Mouse (Mus musculus): ENCODE measurements around the gene Hoxa2. TPM values are rescaled to one million over a fixed set of nuclear protein-coding genes. Genes with fewer than 3 reads are reported as not detected.

Gene Hoxa2
- polyA plus RNA-seq, 1 experiment, result 0.73 TPM

GRCm38 (mm10) chr6:52182030-52182429 lies 17.4 kb upstream of the Hoxa2 start:
- 42% methylated on average over 2 of the region's 2 CpGs for WGBS
- no peak for DNase-seq (ENCODE audit: low read depth, low spot score)

DNA sequence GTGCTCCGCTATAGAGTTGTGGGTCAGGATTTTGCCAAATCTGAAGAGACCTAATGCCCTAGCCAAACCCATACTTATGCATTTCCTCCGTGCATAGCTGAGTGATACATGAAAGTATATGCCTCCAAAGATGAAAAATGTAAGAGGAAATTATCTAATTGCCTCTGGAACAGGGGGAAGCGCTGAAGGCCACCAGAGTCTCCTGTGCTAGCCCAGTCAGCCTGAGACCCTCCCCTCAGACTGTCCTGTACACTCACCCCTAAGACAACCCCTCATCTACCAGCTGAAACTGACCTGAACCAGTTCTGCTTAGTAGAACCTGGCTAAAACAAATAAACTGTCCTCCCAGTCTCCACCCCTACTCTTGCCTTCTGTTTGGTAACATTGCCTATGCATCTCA lies 16.1 kb upstream of the Hoxa2 start:
- 63% methylated on average over 3 of the region's 3 CpGs for WGBS
- no peak for DNase-seq (ENCODE audit: low read depth, low spot score)

DNA sequence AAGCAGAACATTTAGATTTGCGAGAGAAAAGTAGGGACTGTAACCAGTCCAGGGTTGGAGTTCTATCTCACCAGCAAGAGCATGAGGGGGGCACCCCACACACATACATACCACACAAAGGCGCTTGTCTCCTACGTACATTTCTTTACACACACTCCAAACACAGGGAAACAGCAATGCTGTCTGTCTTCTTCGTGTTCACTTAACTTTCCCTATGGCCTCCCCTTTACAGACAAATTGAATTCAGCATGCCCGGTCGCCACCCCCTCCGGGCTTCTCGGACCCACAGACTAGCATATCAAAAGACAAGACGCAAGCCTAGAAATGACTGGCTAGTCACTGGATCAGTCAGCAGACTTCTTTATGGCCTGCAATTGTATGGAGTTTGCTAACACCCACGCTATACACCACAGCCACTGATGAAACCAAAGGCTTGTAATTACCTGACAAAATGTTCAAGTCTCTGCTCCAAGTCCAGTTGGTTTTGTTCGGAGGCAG lies 15.6 kb upstream of the Hoxa2 start:
- WGBS, result 52% methylated on average over 11 of the region's 11 CpGs
- DNase-seq (ENCODE audit: low read depth, low spot score), result no peak

- 60% methylated on average over 10 of the region's 10 CpGs for WGBS
- DNase-seq (ENCODE audit: low read depth, low spot score), result no peak
Measured at GRCm38 (mm10) chr6:52179690-52180089, 15.1 kb upstream of the Hoxa2 start.

- DNase-seq (ENCODE audit: low read depth, low spot score), result no peak
- WGBS, result 38% methylated on average over 4 of the region's 4 CpGs
Measured at GRCm38 (mm10) chr6:52178918-52179665, 14.5 kb upstream of the Hoxa2 start.

DNA sequence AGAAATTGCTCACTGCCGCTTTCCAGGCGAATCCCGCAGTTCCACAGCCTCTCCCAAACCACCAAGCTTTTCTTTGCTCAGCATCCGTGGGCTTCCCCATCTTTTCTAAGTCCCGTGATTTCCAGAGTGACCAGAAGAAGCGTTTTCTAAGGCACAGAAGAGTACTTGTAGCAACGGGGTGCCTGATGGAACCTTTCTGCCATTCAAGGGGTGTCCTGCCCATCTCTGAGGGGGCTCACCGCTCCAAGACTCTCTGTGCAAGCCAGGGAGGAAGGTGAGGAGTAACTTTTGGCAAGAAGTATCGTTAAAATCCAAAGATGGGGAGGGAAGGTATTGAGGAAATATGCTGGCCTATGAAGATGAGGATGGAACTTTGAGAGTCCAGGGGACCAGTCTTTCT lies 13.2 kb upstream of the Hoxa2 start:
- 43% methylated on average over 9 of the region's 9 CpGs for WGBS
- DNase-seq (ENCODE audit: low read depth, low spot score), result no peak

DNA sequence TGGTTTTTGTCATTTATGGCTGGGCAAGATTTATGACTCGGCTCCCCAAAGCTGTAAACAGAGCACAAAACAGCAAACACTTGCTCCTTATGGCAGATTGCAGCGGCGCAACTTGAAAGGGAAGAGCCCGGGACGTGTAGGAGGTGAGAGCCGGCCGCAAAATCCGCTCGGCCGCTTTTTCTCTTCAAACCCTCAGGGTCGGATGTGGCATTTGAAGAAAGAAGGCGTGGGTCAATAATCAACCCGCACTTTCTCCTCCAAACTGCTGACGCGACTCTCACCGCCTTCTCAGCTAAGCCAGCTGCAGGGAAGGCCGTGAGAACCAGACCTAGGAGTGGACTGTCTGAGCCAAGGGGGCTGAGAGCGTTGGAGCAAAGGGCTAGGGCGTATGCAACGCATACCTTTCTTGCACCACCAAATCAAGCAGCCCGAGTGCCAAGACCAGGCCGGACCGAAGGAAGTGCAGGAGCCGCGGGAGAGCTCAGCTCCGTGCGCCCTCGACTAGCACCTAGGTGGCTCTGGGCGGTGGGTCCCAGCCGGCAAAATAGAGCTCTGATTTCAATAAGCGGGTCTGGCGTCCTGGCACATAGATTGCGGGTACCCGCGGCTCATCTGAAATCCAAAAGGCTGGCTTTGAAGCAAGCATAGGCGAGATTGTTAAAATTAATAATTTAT lies 12.6 kb upstream of the Hoxa2 start, which contains the start of gene 5730596B20Rik:
TSS of gene 5730596B20Rik (plus strand) at position 438 of the 675 bp plus-strand sequence.
- 21% methylated on average over 36 of the region's 36 CpGs for WGBS
- no peak for DNase-seq (ENCODE audit: low read depth, low spot score)

DNA sequence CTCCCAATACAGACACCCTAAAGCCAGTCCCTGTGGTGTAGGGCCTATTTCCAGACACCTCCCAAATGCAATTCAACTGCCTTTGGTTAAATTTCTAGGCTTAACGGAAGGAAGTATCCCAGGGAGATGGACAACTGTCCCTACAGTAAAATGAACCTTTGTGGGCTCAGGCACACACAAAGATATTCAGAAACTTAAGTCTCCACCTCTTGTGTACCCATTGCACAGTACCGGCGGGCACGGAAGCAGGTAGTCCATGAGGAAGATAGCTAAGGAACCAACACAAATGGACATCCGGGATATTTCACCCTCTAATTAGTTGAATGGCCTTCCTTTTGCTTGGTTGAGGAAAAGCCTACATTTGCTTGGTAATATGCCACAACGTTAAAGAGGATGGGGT lies 11.8 kb upstream of the Hoxa2 start:
- DNase-seq (ENCODE audit: low read depth, low spot score), result no peak
- 18% methylated on average over 6 of the region's 6 CpGs for WGBS

DNA sequence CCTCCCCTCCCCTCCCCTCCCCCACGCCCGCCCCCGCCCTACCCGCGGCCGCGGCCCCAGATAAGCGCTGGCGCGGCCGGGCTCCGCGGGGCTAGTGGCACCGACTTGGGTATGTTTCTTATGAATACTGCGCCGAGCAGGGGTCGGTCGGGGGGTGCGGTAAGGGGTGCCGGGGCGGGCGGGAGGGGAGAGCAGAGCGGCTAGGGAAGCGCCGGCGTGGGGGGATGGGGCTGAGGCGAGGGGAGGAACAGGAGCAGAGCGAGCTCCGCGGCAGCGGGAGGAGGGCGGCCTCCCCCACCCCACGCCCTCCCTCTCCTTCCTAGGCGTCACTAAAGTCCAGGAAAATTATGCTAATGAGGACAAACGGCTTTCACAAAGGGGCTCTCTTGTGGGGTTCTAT lies 11.2 kb upstream of the Hoxa2 start:
- DNase-seq (ENCODE audit: low read depth, low spot score), result no peak
- 2% methylated on average over 19 of the region's 35 CpGs for WGBS

DNA sequence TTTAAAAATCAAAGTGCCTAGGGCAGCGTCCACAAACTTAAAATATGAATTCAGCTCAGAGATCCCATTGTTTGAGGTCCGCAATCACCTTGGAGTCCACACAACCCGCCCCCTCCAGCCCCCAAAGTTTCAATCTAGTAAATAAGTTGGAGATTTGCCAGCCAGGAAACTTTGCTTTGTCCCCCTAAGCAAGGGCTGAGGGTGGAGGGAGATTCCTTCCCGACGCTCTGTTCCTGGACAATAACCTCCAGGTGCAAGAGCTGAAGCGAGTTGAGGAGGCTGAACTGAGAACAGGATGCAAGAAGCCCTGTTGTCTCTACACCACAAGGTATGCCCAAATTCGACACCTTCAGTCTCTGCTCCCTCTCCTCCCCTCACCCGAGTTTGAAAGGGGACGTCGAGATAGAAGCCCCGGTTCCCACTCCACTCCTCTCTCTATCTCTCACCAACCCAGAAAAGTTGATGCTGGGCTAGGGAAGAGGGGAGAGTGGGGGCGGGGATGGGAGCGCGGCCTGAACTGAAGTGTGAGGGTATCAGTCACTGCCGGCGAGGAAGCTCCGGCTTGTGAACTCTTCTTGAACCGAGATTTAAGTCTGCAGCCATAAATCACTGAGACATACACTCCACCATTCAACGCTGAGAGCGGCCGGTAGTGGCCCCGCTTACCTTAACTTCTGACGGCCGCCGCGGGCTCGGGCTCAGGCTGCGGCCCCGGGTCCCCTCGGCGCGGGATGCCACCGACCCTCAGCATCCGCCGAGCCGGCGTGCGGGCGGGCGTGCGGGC lies 10.5 kb upstream of the Hoxa2 start:
- DNase-seq (ENCODE audit: low read depth, low spot score), result no peak
- 12% methylated on average over 41 of the region's 41 CpGs for WGBS

DNA sequence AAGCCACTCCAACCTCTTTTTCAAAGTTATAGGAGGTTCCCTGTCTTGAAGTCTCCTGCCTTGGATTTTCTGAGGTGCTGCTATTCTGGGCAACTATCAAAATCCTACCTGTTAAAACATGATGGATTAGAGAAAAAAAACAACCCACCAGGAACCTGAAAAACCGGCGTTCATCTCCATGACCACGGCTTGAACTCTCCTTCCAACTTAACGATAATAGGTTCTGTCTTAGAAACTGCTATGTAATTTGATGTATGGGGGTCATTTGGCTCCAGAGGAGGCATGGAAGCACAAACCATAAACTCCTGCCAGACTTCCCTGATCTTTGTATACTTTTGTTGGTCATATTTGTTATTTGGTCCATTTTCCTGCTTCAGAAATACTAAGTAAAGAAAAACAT lies 9.0 kb upstream of the Hoxa2 start:
- DNase-seq (ENCODE audit: low read depth, low spot score), result no peak
- WGBS, result 23% methylated on average over 4 of the region's 4 CpGs

DNA sequence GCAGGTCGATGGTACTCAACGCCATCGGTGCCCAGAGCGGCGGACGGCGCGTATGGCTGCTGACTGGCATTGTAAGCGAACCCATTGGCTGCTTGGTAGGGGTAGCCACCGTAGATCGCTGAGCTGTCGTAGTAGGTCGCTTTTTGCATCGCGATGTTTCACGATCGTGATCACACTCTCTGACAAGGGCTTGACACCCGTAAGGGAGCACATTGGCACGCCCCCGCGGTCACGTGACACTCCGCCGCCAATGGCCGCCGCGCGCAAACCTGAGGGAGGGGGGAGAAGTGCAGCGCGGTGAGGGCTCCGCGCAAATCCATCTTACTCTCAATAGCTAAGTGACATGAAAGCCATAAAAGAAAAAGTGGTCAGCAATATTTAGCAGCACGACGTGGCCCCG lies 7.9 kb upstream of the Hoxa2 start:
- WGBS, result 36% methylated on average over 35 of the region's 35 CpGs
- no peak for DNase-seq (ENCODE audit: low read depth, low spot score)

DNA sequence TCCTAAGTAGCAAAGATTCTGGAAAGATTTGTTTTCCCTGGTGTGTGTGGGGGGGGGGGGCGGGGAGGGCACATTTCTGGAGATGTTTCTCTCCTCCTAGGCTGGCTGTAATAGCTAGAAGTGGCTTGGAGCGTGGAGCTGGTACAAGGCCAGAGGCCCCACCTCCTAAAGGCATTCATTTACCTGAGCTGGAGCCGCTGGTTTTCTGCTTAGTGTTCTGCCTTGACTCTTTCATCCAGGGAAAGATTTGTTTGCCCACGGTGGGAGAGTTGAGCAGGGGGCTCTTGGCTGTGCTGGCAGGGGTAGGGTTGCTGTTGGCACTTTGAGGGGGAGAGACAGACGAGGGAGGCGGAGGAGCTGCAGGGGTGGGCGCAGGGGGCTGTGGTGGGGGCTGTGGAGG lies 7.3 kb upstream of the Hoxa2 start:
- 75% methylated on average over 7 of the region's 7 CpGs for WGBS
- no peak for DNase-seq (ENCODE audit: low read depth, low spot score)

- DNase-seq (ENCODE audit: low read depth, low spot score), result no peak
- 87% methylated on average over 4 of the region's 4 CpGs for WGBS
Measured at GRCm38 (mm10) chr6:52171331-52171730, 6.7 kb upstream of the Hoxa2 start.

- WGBS, result 82% methylated on average over 5 of the region's 5 CpGs
- DNase-seq (ENCODE audit: low read depth, low spot score), result no peak
Measured at GRCm38 (mm10) chr6:52170898-52171223, 6.2 kb upstream of the Hoxa2 start.

- 90% methylated on average over 40 of the region's 40 CpGs for WGBS
- DNase-seq (ENCODE audit: low read depth, low spot score), result no peak
Measured at GRCm38 (mm10) chr6:52170166-52170897, 5.7 kb upstream of the Hoxa2 start.

DNA sequence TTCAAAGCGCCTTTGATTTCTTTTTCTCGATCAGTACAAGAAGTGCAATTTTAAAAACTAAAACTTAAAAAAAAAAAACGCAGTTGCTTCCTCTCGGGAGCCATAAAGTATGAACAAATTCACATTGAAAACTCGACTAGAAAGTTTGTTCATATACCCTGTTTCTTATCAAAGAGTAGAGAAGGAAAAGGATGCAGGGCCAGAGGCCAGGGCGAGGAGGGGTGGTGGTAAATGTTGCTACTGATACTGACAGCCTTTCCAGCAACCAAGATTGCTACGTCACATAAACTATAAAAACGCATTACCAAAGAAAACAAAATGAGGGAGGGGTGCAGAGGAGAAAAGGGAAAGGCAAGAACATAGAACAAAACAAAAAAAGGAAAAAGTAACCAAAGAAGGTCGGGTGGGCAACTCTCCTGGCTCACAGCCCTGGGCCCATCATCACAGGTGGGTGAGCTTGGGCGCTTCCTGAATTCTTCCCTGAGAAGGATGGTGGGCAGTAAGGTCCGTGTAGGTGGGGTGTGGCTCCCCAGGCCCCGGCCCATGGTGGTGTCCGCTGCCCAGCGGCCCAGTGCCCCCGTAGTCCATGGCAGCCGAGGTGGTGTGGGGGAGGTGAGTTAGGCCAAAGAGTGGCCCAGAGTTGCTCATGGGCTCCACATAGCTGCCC lies 5.0 kb upstream of the Hoxa2 start:
- DNase-seq (ENCODE audit: low read depth, low spot score), result no peak
- WGBS, result 80% methylated on average over 16 of the region's 16 CpGs

- no peak for DNase-seq (ENCODE audit: low read depth, low spot score)
- WGBS, result 84% methylated on average over 42 of the region's 42 CpGs
Measured at GRCm38 (mm10) chr6:52168191-52169055, 3.8 kb upstream of the Hoxa2 start.

Data from large intestine, adult 2 months (tissue).